ENCODE assay signal across 8 mouse cellular contexts in genomic region chr13:34149463-34150176, GRCm38 (mm10). TPM values are rescaled to one million over a fixed set of nuclear protein-coding genes. Genes with fewer than 3 reads are reported as not detected.
DNase-seq lines count a peak whose midpoint lies in the region; ATAC-seq and TF ChIP-seq lines count a peak whose summit lies in the region.

No protein-coding gene starts in this region.

- peaks cover 19% of the 10 kb centered on the region for H3K27me3 ChIP-seq in liver, embryonic 14.5 days (ENCODE audit: control insufficient read depth, insufficient read depth, low read length)

- no peaks in the 10 kb centered on the region for H3K9me3 ChIP-seq in liver, embryonic 14.5 days (ENCODE audit: control insufficient read depth, low read length)

- TF ChIP-seq EP300 in liver, embryonic 14.5 days (IDR thresholded peaks at IDR 0.05; ENCODE audit: low read depth) = no peak

- peaks cover 0 to 6% of the 10 kb centered on the region in 2 experiments; a peak in 1 of 4 replicates for H3K4me1 ChIP-seq in liver, embryonic 14.5 days (replicated peaks; ENCODE audit: control insufficient read depth in 2 of 2, insufficient read depth in 2 of 2, low read length in 1 of 2)

- WGBS in liver, embryonic 14.5 days (ENCODE audit: insufficient replicate concordance) = 47% methylated on average over 5 of the region's 5 CpGs

- H3K36me3 ChIP-seq in liver, embryonic 14.5 days (replicated peaks; ENCODE audit: control insufficient read depth, insufficient read depth, low read depth) = no peaks in the 10 kb centered on the region

- peak overlapping the region; percentile 42; the same call in 1 of the 2 replicates for H3K4me2 ChIP-seq in liver, embryonic 14.5 days (ENCODE audit: low read depth)

- no peak for ATAC-seq in liver, embryonic 14.5 days (ENCODE audit: insufficient read depth)
- ATAC-seq in granulocyte monocyte progenitor cell, adult 5-6 weeks (replicated peaks; ENCODE audit: poor library complexity, severe bottlenecking) = no peak
- ATAC-seq in erythroid progenitor cell, adult 5-6 weeks (replicated peaks; ENCODE audit: low FRiP score, poor library complexity, severe bottlenecking) = no peak

- no peak for TF ChIP-seq CTCF in liver, embryonic 14.5 days (IDR thresholded peaks at IDR 0.05; ENCODE audit: low read depth)

- H3K9ac ChIP-seq in liver, embryonic 14.5 days (replicated peaks) = no peak overlapping the region

- no peak overlapping the region for H3K27ac ChIP-seq in liver, embryonic 14.5 days

- H3K4me3 ChIP-seq in liver, embryonic 14.5 days (ENCODE audit: insufficient read depth in 1 of 2, low read depth in 2 of 2, low read length in 2 of 2) = no peak overlapping the region; a peak in 1 of 4 replicates

- peak; percentile 28 for DNase-seq in embryo, embryonic 11 days
- no peak for DNase-seq in embryo, embryonic 10 days (ENCODE audit: low spot score)
- DNase-seq in retina, embryonic 14.5 days (ENCODE audit: low spot score) = peak; percentile 33
- DNase-seq in retina, postnatal 1 day = no peak
- no peak for DNase-seq in liver, embryonic 14.5 days (ENCODE audit: low read depth in 3 of 3, low spot score in 3 of 3)
- DNase-seq in thymus, postnatal 0 days (ENCODE audit: low spot score) = no peak

RNA-seq across cellular contexts. Expression of gene Psmg4, which starts 13.1 kb away (rescaled TPM):
- polyA plus RNA-seq in liver, embryonic 14.5 days (2012; rRNA removed) = 33.7 and 45.0 TPM in 2 replicates
- 39.0 and 41.1 TPM in 2 replicates for polyA plus RNA-seq in liver, embryonic 14.5 days (2014; fragmentation: Nextera tagmentation; extraction: Ambion mirVana)
- total RNA-seq in granulocyte monocyte progenitor cell, adult 5-6 weeks (2014; fragmentation: Nextera tagmentation) = 50.2 and 81.2 TPM in 2 replicates
- 181 and 240 TPM in 2 replicates for total RNA-seq in granulocyte monocyte progenitor cell, adult 5-6 weeks (2017)
- total RNA-seq in erythroid progenitor cell, adult 5-6 weeks (2015; ENCODE audit: low replicate concordance) = 3.8 and 10.5 TPM in 2 replicates
- 4.4 and 36.2 TPM in 2 replicates for total RNA-seq in erythroid progenitor cell, adult 5-6 weeks (2017; ENCODE audit: low replicate concordance)
- polyA plus RNA-seq in thymus, postnatal 0 days (2015; fragmentation: Nextera tagmentation; extraction: Ambion mirVana) = 158 and 174 TPM in 2 replicates

RNA-seq across cellular contexts. Expression of gene Tubb2b, which starts 19.4 kb away (rescaled TPM):
- polyA plus RNA-seq in liver, embryonic 14.5 days (2012; rRNA removed) = 2.7 and 7.1 TPM in 2 replicates
- polyA plus RNA-seq in liver, embryonic 14.5 days (2014; fragmentation: Nextera tagmentation; extraction: Ambion mirVana) = 0.29 and 0.49 TPM in 2 replicates
- total RNA-seq in granulocyte monocyte progenitor cell, adult 5-6 weeks (2014; fragmentation: Nextera tagmentation) = not detected in 2 replicates
- not detected in 2 replicates for total RNA-seq in granulocyte monocyte progenitor cell, adult 5-6 weeks (2017)
- not detected in 2 replicates for total RNA-seq in erythroid progenitor cell, adult 5-6 weeks (2015; ENCODE audit: low replicate concordance)
- total RNA-seq in erythroid progenitor cell, adult 5-6 weeks (2017; ENCODE audit: low replicate concordance) = 1.4 TPM in 1 of 2 replicates, not detected in the other
- 34.5 and 37.3 TPM in 2 replicates for polyA plus RNA-seq in thymus, postnatal 0 days (2015; fragmentation: Nextera tagmentation; extraction: Ambion mirVana)

Comparison
In these comparisons a context has a peak if more than half of its experiments do, and no peak if none do; other contexts are left out.
1. DNase-seq: peak in embryo, embryonic 11 days (single experiment) and retina, embryonic 14.5 days (single experiment); none in embryo, embryonic 10 days (single experiment), retina, postnatal 1 day (single experiment), liver, embryonic 14.5 days (0 of 3) and thymus, postnatal 0 days (single experiment).